Mouse (Mus musculus) spleen, postnatal 4 days (tissue): ENCODE measurements at regions not wholly inside any gene's neighbourhood (a gene's known extent, or its start where the extent isn't known, plus 50 kb on each side); places are given as distances from the start of the nearest gene placed in this dataset.

ENCODE experiments used
- DNase-seq, 2 experiments: peaks; one replicate each; pipeline ENCODE4 v3.0.0; 2022; ENCODE audit warnings: low spot score in 2 of 2

DNA sequence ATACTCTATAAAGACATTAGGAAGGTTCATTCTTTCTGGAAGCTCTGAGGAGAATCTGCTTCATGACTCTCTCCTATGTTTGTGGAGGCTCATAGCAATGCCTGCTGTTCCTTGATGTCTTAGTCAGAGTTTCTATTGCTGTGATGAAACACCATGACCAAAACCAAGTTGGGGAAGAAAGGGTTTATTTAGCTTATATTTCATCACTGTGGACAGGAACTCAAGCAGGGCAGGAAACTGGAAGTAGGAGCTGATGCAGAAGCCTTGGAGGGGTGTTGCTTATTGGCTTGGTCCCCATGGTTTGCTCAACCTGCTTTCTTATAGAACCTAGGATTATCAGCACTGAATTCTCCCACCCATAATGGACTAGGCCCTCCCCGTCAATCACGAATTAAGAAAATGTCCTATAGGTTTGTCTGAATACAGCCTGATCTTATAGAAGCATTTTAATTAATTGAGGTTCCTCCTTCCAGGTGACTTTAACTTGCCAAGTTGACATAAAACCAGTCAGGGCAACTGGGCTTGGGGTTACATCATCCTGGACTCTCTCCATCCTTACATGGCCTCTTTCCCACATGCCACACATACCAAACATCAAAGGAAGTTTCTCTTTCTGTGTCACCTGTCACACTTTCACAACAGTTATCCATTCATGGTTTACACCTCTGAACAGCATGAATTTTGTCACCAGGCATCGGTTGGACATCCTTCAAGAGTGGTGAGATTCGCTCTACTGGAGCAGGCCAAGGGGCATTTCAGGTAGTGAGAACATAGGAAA is 85.3 kb upstream of the Serp2 start:
- no peak for DNase-seq

GRCm38 (mm10) chr14:76633170-76633569 is 76.5 kb upstream of the Serp2 start:
- no peak for DNase-seq

GRCm38 (mm10) chr14:76632763-76633162 is 76.1 kb upstream of the Serp2 start:
- DNase-seq: no peak

DNA sequence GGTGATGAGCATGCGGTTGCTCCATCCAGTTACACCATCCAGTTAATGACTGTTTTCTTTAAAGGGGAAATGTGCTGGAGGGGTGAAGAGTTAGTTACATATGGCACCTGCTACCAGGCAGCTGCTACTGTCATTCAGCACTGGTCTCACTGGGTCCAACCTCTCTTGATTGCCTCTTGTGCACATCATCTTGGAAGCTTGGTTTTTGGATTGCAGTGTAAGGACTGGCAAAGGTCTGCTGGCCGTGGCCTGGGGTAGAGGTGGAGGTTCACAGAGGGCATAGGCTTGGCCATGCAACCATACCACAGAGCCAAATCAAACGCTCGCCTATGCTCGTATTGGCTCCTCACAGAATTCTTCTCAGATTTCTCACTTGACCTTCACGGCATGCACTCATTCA is 75.1 kb upstream of the Serp2 start:
- DNase-seq: no peak

GRCm38 (mm10) chr14:76631181-76631580 is 74.5 kb upstream of the Serp2 start:
- DNase-seq: no peak

- DNase-seq: no peak
Measured at GRCm38 (mm10) chr14:76629913-76630478, 73.3 kb upstream of the Serp2 start.

GRCm38 (mm10) chr14:76628182-76628892 is 71.6 kb upstream of the Serp2 start:
- no peak for DNase-seq

DNA sequence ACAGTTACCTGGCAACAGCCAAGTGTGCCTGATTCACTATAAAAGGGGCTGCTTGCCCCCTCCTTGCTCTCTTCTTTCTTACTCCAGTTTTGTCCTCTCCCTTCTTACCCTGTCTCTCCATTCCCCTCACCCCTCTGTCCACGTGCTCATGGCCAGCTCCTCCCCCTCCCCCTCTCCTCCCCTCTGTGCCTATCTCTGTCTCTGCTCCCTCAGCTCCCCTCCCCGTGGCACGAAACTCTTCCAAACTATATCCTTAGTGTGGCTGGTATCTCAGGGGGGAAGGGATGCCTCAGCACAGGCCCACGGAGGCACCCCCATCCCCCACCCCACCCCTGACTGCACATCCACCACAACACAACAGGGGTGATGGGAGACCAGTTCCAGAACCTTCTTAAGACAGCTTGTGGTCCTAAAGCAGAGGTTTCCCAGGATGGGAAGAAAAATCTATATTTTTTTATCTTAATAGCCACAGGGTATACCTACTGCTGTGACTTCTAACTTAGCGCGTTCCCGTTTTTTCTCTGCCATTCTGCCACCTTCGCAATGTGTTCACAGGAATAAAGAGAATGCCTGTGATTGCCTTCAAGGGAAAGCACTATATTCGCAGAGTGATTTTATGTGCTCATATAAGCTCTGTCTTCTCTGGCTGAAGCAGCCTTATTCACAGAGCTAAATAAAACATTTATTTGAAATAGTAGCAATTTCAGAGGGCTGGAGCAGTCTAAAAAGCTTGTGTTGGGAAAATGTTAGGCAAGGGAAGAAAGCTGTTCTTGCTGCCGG is 69.1 kb upstream of the Serp2 start:
- DNase-seq: no peak

DNA sequence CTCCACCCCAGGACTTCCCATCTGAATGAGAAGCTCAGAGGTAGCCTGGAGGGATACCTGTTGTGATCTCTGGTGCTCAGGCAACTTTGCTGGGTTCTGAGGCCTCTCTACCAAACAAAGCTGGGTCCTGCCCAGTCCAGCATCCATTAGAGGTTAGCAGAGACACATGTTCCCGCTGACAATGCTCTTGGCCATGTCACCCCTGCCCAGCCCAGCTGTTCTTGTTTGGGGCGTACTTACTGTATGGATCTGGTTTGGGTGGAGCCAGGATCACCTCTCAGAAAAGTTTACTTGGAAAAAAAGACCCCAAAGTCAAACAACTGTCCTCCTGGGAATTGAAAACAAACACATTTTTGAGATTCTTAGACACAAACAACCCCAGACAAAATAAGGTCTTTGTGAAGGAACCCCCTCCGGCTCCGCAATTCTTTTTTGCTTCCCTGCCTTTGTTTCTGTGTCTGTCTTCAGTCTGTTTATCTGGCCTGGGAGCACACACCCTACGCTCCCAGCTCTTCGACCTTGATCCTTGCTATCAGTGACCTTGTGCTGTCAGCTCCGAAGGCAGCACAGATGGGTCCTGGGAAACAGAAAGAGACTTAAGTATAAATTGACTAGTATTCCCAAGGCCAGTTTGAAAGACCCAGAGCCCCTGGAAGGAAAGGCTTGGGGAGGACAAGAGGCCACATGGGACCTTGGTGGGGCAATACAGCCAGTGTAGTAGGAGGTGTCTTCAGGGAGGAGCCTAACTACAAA is 68.1 kb upstream of the Serp2 start:
- no peak for DNase-seq

- DNase-seq: no peak
Measured at GRCm38 (mm10) chr14:76623371-76623988, 66.8 kb upstream of the Serp2 start.

DNA sequence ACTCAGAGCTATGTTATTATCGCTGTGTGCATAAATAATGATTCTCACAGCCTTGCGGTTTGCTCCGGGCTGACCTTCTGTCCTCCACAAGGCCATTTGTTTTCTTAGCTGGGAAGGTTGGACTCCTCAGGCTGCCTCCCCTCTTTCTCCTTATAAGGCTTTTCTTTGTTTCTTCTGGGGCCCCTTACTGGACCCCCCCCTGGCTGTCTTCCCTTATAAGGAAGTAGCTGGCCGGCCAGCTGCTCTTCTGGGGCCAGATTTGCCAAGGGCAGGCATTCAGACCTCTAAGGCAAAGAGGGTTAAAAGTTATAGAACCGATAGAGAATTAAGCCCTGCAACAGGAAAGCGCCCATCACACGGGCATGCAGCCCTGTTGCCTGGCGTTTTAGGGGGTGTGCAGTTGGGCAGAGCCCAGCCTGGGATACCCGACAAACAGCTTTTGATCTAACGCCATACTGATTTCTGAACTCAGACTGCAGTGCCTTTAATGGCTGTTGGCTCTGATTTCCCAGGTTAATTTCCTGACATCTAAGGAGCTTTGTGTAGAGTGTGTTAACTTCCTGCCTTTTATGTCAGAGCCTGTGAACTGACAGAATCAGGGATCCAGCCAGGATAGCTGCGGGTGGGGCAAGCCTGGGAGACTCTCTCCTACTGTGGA is 66.1 kb upstream of the Serp2 start:
- no peak for DNase-seq

GRCm38 (mm10) chr14:76619038-76619409 is 62.3 kb upstream of the Serp2 start:
- no peak for DNase-seq

GRCm38 (mm10) chr14:76618331-76619037 is 61.8 kb upstream of the Serp2 start:
- DNase-seq: no peak

DNA sequence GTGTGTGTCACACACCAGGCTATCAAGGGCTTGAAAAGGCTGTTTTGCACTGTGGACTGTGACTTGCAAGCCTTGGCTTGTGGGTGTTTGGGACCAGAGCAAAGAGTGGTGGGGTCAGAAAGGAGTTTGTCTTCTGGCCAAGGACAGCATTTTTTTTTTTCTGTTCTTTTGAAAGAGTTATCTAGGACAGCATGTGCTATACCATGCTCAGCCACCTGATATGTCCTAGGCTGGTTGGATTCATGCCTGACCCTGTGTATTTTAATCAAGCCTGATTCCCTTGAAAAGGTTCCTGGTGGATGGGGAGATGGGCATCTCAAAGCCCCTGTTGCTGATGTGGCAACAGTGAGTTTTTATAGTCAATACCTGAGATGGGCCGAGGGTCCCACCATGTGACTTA is 61.2 kb upstream of the Serp2 start:
- DNase-seq: no peak

GRCm38 (mm10) chr14:76617447-76617846 is 60.8 kb upstream of the Serp2 start:
- DNase-seq: no peak

GRCm38 (mm10) chr14:76616367-76616683 is 59.6 kb upstream of the Serp2 start:
- DNase-seq: no peak

DNA sequence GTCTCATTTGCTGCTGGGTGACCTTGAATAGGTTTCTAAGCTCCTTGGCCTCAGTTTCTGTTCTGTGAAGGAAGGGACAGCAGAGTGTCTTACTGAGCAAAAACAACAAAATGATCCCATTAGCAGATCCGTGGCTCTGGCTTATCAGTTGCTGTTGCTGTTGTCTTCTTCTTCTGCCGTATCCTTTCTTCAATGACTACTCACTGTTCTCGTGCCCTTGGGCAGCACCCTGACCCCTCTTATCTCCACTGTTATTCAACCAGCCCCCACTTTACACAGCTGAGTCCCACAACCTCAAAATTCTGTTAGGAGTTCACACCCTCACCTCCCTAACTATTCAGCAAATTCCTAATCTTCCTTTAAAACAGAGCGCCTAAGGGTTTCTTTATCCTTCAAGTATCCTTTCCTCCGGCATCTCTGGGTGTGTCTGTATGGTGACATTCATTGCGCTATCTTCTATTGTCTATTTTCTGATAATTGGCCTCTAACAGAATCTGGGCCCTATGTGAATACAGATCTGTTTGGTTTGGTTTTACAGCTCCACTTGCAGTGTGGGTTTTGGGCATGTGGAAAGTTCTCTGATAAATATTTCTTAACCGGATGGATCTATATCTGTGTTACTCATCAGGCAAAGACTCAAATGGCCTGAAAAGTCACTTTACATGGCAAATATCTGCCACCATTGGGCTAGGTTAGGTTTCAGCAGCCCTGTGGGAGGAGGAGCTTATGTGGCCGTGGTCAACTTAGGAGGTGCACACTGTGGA is 59.1 kb upstream of the Serp2 start:
- no peak for DNase-seq

- DNase-seq: no peak
Measured at GRCm38 (mm10) chr14:76615182-76615581, 58.5 kb upstream of the Serp2 start.

- DNase-seq: no peak
Measured at GRCm38 (mm10) chr14:76614682-76615081, 58.0 kb upstream of the Serp2 start.
